ENCODE assay signal across 8 mouse cellular contexts in the genomic region with DNA sequence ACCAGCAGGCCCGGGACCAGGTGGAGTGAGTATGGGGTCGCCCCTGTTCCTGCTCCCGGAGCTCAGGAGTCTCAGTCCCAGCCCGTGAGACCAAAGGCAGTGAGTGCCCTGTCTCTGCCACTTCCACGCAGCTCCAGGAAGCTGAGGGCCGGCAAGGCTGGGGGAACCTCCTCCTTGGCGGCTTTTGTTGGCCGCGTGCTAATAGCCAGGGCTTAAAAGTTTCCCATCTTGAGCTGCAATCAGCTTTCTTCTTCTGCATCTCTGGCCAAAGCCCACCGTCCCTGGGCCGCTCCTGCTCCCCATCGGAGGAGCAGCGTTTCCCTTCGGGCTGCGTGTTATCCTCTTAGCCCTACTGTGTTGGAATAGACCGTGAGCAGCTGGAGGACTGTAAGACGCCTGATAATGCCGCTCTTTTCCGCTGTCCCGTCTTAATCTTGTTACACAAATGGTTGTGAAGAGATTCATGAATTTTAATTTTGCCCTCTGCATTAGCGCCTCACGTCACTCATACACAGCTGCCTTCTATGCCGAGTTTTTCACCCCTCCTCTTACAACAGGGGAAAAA.
A peak's percentile ranks its signal among the peaks of the same experiment; 100 is the strongest.
DNase-seq lines count a peak whose midpoint lies in the region; ATAC-seq and TF ChIP-seq lines count a peak whose summit lies in the region.

No protein-coding gene starts in this region.

- no peaks in the 10 kb centered on the region for H3K9me3 ChIP-seq in E14TG2a.4 (ENCODE audit: low read length)
- no peaks in the 10 kb centered on the region for H3K9me3 ChIP-seq in forebrain, embryonic 16.5 days (ENCODE audit: control insufficient read depth, low read length)
- H3K9me3 ChIP-seq in limb, embryonic 10.5 days (replicated peaks), result no peaks in the 10 kb centered on the region

- H3K4me2 ChIP-seq in forebrain, embryonic 16.5 days (ENCODE audit: low read length), result peak overlapping the region; percentile 39

- H3K36me3 ChIP-seq in E14TG2a.4 (ENCODE audit: insufficient read depth, low read length), result no peaks in the 10 kb centered on the region
- no peaks in the 10 kb centered on the region for H3K36me3 ChIP-seq in forebrain, embryonic 16.5 days (ENCODE audit: control insufficient read depth, insufficient read depth)
- H3K36me3 ChIP-seq in limb, embryonic 10.5 days, result no peaks in the 10 kb centered on the region

- no peak for TF ChIP-seq CTCF in E14TG2a.4 (conservative IDR thresholded peaks at IDR 0.05; ENCODE audit: low read length)

- peak overlapping the region; percentile 60 for H3K4me3 ChIP-seq in E14TG2a.4 (replicated peaks; ENCODE audit: low read length)
- H3K4me3 ChIP-seq in forebrain, embryonic 16.5 days (replicated peaks; ENCODE audit: low read length), result peak overlapping the region; percentile 2
- peak overlapping the region; percentile 15; the same call in 1 of the 2 replicates for H3K4me3 ChIP-seq in limb, embryonic 10.5 days

- WGBS in forebrain, embryonic 16.5 days, result 2% methylated on average over 23 of the region's 23 CpGs
- WGBS in limb, embryonic 10.5 days, result 2% methylated on average over 23 of the region's 23 CpGs

- ATAC-seq in forebrain, embryonic 16.5 days, result peak; percentile 84

- H3K27me3 ChIP-seq in E14TG2a.4 (ENCODE audit: insufficient read depth, low read length), result peaks cover 48% of the 10 kb centered on the region
- peaks cover 46% of the 10 kb centered on the region for H3K27me3 ChIP-seq in forebrain, embryonic 16.5 days (replicated peaks; ENCODE audit: control insufficient read depth, insufficient read depth, low read length)
- peaks cover 95% of the 10 kb centered on the region for H3K27me3 ChIP-seq in limb, embryonic 10.5 days (ENCODE audit: low read depth, poor library complexity, severe bottlenecking)

- H3K9ac ChIP-seq in forebrain, embryonic 16.5 days (replicated peaks; ENCODE audit: low read depth, low read length), result 0 out of 2 replicates have a peak overlapping the region, but pooled peaks have one; percentile 23

- DNase-seq in adrenal gland, postnatal 10 days, result peak; percentile 11
- DNase-seq in adrenal gland, adult 2 months, result no peak
- DNase-seq in limb, embryonic 10.5 days (ENCODE audit: low spot score), result no peak
- DNase-seq in thymus, postnatal 25 days, result no peak
- DNase-seq in left cerebral cortex, adult 9 months (ENCODE audit: low spot score in 2 of 2), result no peak
- DNase-seq in cerebellum, postnatal 25 days, result no peak

- H3K27ac ChIP-seq in forebrain, embryonic 16.5 days (ENCODE audit: low read length), result peak overlapping the region; percentile 37; the same call in 1 of the 2 replicates
- no peak overlapping the region for H3K27ac ChIP-seq in limb, embryonic 10.5 days

- H3K4me1 ChIP-seq in E14TG2a.4 (replicated peaks; ENCODE audit: low read depth, low read length), result peaks cover 17% of the 10 kb centered on the region
- H3K4me1 ChIP-seq in forebrain, embryonic 16.5 days (replicated peaks; ENCODE audit: control insufficient read depth, insufficient read depth, low read length), result peaks cover 16% of the 10 kb centered on the region
- peaks cover 12% of the 10 kb centered on the region for H3K4me1 ChIP-seq in limb, embryonic 10.5 days

Comparison
In these comparisons a context has a peak if more than half of its experiments do, and no peak if none do; other contexts are left out.
1. H3K4me3 ChIP-seq: peak in every context shown above with its lines; median percentile 60 in E14TG2a.4; 15 in limb, embryonic 10.5 days; 2 in forebrain, embryonic 16.5 days.